Mouse (Mus musculus): ENCODE measurements around the gene Usp6nl.
A peak's percentile ranks its signal among the peaks of the same experiment; 100 is the strongest.

Usp6nl gene

DNA sequence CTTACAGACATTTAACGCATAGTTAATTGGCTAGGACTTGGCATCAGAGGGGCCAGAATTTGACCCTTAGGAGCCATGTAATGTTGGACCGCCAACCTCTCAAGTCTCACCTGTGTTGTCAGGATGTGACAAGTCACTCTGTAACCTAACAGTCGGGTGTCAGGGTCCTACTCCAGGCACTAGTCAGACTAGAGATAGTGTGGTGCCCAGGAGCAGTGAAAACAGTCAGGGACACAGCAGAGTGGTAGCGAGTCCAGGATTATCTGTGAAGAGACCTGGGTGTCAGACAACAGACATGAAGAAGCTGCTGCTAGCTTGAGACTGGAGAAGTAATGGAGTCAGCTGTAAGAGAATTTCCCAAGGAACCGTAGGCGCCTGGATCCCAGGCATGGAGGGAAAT lies 45.0 kb downstream of the Usp6nl start:
- no peak for DNase-seq (ENCODE audit: low spot score in 2 of 2)

DNA sequence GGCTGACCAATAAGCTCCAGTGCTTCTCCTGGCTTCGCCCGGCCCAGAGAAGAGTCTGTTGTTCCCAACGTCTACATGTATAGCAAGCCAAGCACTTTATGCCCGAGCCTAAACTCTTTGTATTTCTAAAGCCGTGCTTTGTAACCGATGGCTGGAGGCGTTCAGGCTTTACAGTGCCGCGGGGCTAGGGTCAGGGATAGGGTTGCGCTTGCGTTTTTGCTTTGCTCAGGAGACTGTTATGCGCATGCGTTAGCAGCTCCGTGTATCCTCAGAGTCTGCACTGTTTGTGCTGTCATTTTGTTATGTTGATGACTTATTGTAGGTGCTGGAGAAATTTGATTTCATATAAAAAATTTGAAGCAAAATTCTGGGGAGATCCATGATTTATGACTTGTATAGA lies 51.7 kb downstream of the Usp6nl start:
- no peak for DNase-seq (ENCODE audit: low spot score in 2 of 2)

DNA sequence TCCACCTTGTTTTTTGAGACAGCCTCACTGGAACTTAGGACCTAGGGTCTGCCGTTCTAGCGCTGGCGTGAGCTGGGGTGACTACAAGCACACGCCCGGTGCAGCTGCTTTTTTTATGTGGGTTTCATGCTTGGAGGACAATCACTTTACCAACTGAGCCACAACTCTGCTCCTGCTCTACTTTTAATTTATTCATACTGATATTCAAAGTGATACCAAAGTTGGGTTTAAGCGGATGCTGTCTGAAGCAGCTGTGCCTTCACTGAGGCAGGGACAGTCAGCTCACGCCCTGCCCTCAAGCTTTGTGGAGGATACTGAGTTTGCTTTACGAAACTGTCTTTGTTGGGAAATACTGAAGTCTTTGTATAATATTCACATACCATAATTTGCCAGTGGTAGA lies 53.6 kb downstream of the Usp6nl start:
- DNase-seq (ENCODE audit: low spot score in 2 of 2) = peak; percentile 37 to 40

- no peak for DNase-seq (ENCODE audit: low spot score in 2 of 2)
These were observed 54.5 kb downstream of the Usp6nl start for GRCm38 (mm10) chr2:6376941-6377340.

GRCm38 (mm10) chr2:6378590-6379205 lies 56.2 kb downstream of the Usp6nl start:
- no peak for DNase-seq (ENCODE audit: low spot score in 2 of 2)

- DNase-seq (ENCODE audit: low spot score in 2 of 2) = no peak
These were observed 57.3 kb downstream of the Usp6nl start for GRCm38 (mm10) chr2:6379731-6380212.

GRCm38 (mm10) chr2:6380401-6380800 lies 57.9 kb downstream of the Usp6nl start:
- no peak for DNase-seq (ENCODE audit: low spot score in 2 of 2)

- DNase-seq (ENCODE audit: low spot score in 2 of 2) = no peak
These were observed 62.1 kb downstream of the Usp6nl start for GRCm38 (mm10) chr2:6384407-6385146.

DNA sequence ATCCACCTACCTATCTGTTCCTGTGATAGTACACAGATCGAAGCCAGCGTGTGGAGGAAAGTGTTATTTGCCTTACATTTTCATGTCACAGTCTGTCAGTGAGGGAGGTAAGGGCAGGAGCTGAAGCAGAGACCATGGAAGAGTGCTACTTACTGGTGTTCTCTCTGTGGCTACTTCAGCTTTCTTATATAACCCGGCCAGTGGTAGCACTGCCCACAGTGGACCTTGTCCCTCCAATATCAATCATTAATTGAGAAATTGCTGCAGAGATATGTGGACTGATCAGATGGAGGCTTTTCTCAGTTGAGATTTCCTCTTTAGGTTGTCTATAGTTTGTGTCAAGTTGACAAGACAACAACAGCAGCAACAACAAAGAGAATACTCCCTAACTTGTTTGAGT lies 66.7 kb downstream of the Usp6nl start:
- no peak for DNase-seq (ENCODE audit: low spot score in 2 of 2)

- DNase-seq (ENCODE audit: low spot score in 2 of 2) = no peak
These were observed 68.8 kb downstream of the Usp6nl start for GRCm38 (mm10) chr2:6391261-6391660.

- DNase-seq (ENCODE audit: low spot score in 2 of 2) = no peak
These were observed 69.5 kb downstream of the Usp6nl start for GRCm38 (mm10) chr2:6391940-6392339.

DNA sequence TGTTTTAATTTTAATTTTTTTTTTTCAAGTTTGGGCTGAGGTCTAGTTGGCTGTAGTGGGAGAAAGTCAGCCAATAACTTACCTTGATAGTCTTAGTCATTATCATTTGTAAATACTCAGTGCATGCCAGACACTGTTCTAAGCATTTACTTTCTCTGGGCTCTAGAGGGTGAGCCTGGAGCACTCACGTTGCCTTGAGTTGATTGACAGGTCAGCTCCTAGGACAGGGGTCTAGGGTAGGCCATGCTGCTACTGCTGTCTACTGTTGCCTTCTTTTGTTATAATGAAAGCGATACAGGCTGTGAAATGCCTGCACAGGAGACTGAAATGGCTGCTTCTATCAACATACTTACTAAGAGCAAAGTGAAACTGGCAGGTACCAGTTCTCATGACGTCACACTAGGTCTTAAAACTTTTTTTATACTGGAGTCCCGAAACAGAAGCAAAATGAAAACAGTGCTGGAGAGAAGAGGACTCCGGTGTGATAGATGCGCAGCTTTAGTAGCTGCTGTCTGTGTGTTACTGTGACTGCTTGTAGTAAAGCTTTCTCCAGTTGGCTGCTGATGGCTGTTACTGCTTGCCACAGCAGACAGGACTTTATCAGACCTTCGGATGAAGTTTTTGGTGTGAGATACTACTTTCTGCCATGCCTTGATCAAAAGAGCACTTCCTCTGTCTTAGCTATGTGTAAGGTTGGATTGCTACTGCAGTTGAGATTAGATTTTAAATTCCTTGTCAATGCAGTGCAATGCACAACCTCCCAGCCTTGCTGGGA lies 73.6 kb downstream of the Usp6nl start:
- DNase-seq (ENCODE audit: low spot score in 2 of 2) = no peak

- no peak for DNase-seq (ENCODE audit: low spot score in 2 of 2)
These were observed 74.2 kb downstream of the Usp6nl start for GRCm38 (mm10) chr2:6396626-6397146.

GRCm38 (mm10) chr2:6397166-6397565 lies 74.7 kb downstream of the Usp6nl start:
- no peak for DNase-seq (ENCODE audit: low spot score in 2 of 2)

DNA sequence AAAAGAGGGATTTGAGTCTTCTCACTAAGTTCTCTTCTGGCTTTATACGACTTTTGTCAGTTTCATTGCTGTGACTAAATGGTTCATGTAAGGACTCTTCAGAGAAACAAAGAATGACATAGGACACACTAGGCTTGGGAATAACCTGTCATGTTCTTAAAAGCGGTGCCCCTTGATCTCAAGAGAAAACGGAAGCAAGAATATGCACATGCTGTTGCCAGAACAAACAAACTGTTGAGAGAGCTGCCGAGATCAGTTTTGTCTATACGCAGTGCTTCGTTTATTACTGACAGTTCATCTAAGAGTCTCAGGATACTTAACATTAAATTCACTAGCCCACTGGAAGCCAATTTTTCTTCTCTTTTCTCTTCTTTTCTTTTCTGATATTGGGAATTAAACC lies 76.4 kb downstream of the Usp6nl start:
- DNase-seq (ENCODE audit: low spot score in 2 of 2) = no peak

DNA sequence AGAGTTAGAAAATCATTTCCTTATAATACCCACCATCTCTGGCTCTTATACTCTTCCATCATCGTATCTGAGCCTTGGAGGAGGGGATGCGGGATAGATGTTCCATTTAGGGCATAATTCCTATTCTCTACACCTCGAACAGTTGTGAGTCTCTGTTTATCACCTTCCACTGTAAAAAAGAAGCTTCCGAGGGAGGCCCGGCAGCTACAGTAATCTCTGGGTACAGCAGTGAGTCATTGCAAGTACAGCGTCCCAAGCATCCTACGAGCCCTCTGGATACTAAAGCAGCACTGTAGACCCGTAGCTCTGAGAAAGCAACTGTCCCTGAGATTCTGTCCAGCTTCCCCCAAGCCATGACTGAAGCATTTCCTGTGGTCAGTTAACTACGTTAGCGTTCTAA lies 78.6 kb downstream of the Usp6nl start:
- no peak for DNase-seq (ENCODE audit: low spot score in 2 of 2)

- DNase-seq (ENCODE audit: low spot score in 2 of 2) = no peak
These were observed 80.9 kb downstream of the Usp6nl start for GRCm38 (mm10) chr2:6403375-6403774.

DNA sequence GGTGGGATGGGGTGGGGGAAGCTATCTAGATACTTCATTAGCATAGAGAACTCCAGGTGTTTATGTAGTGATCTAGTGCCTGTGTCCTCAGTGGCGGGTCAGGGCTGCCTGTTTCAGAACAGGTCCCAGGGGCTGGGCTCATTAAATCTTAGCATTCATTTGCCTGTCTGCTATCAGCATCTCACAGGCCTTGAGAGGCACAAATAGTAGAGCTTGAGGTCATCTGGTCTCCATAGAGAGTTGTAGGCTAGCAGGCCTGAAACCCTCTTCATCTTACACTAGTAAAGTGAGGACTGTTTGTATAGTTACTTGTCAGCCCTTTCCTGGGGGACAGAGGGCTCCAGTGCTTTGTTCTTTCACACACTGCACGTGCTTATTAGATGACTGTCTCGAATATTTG lies 81.5 kb downstream of the Usp6nl start:
- DNase-seq (ENCODE audit: low spot score in 2 of 2) = no peak

DNA sequence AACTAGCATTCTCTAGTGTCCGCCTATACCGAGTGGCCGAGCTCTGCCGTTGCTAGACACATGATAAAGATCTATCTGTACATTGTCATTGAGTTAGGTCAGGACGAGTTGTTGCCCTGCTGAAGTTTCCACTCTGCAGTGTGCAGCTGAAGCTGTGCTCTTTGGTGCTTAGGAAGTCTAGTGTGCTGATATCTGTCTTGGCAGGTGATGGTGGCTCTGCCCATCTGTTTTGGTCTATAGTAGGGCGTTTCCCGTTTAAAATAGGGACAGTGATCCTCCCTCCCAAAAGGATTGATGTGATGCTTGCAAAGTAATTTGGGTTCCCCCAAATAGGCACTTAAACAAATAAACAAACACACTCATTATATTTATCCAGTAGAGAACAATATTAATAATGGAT lies 82.2 kb downstream of the Usp6nl start:
- no peak for DNase-seq (ENCODE audit: low spot score in 2 of 2)

DNA sequence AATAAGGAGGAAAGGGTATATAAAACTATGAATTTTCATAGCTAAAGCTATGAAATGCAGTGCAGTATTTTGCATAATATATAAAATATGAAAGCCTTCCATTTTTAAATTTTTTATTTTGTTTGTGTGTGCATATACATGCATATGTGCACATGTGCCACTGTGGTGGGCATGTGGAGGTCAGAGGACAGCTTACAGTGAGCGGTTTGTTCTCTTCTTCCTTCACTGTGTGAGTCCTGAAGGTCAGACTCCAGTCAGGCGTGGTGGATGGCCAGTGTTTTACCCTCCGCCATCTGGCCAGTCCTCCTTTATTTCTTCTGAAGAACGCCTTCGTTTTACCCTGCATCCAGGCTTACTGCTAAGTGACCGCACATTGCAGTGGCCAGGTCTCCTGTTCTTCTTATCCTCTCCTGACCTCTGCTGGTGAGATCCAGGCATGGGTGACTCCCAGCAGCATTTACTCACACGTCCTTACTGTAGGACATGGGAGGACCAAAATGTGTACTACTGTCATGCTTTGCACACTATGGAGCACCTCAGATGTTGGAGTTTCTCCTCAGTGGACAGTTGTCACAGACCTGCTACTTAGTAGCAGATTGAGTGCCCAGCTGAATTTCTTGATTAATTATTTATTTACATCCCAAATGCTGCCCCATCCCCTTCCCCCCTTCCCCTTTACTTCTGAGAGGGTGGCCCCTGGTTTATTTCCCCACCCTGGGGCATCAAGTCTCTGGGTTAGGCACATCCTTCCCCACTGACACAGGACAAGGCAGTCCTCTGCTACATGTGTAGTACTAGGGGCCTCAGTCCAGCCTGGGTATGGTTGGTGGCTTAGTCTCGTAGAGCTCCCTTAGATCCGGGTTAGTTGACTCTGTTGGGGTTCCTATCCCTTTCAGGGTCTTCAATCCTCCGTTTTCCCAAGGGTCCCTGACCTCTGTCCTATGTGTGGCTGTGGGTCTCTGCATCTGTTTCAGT lies 82.9 kb downstream of the Usp6nl start:
- DNase-seq (ENCODE audit: low spot score in 2 of 2) = peak; percentile 67 to 75

DNA sequence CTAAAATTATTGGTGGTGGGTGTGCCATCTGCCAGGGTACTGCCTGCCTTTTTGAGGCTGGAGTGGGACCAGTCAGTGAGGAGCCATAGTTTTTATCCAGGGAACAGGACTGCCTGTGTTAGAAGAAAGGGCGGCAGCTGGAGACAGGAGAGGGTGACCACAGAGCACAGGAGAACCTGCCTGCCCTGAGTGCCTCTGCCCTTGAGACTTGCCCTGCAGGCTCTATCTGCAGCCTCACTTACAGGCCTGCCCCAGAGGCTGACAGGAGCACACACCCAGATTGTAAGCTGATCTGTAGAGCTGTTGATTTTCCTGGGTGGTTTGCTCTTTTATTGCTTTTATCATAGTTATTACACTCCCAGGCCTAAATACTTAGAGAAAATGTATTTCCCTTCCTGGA lies 85.2 kb downstream of the Usp6nl start:
- DNase-seq (ENCODE audit: low spot score in 2 of 2) = no peak
